15 mouse cellular contexts compared by ENCODE assay signal in the genomic region with DNA sequence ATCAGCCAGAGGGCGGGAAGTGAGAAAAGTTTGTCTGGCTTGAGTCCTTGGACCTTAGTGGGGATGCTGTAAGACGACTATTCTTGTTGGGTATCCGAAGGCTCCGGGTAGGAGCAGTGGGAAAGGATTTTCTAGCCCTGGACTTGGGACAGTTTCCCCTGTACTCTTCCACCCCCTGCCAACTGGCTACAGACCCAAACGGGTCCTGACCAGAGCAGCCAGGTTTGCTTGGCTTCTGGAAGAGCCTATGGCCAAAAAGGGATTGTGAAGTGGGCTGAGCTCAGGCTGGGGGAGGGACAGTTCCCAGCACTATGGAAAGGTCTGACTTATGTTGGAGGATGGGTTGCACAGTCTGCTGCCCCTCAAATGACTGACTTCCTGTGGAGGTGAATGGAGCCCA. TPM values are rescaled to one million over a fixed set of nuclear protein-coding genes. Genes with fewer than 3 reads are reported as not detected.
DNase-seq lines count a peak whose midpoint lies in the region; ATAC-seq and TF ChIP-seq lines count a peak whose summit lies in the region.
"Had no signal": no experiment of that assay in that cellular context is flagged by ENCODE, and none has a peak within 500 bp of the region (broad histone marks: within the 10 kb centered on the region; RNA-seq: fewer than 3 reads in every experiment).

No protein-coding gene starts in this region.

- H3K9ac ChIP-seq in hindbrain, postnatal 0 days (replicated peaks; ENCODE audit: low read length), result no peak overlapping the region
- H3K9ac ChIP-seq in hindbrain, embryonic 12.5 days, result no peak overlapping the region
- H3K9ac ChIP-seq in heart, adult 2 months (ENCODE audit: low read depth, low read length), result no peak overlapping the region
- H3K9ac ChIP-seq: midbrain, embryonic 15.5 days had no signal

- intact Hi-C loops in heart, adult 2 months (cut with DNase I), result loop anchor here (10.0 kb wide), 1 partner anchor 175 kb away; no protein-coding TSS in a partner anchor
- intact Hi-C loops in heart, postnatal 10 days (cut with DNase I), result no loop called here
- intact Hi-C loops in left cerebral cortex, postnatal 14 days (cut with DNase I), result no loop called here

- TF ChIP-seq POLR2A in heart, adult 2 months (IDR thresholded peaks at IDR 0.05; ENCODE audit: insufficient read depth, low read depth, low read length), result peak; percentile 5; the same call in 1 of the 2 replicates

- ATAC-seq in hindbrain, postnatal 0 days, result peak; percentile 73; the same call in 1 of the 2 replicates
- ATAC-seq in hindbrain, embryonic 12.5 days (ENCODE audit: low FRiP score), result no peak
- ATAC-seq: midbrain, embryonic 15.5 days had no signal

- H3K4me3 ChIP-seq in hindbrain, postnatal 0 days (ENCODE audit: low read length), result no peak overlapping the region
- H3K4me3 ChIP-seq in hindbrain, embryonic 12.5 days, result no peak overlapping the region
- H3K4me3 ChIP-seq in heart, adult 2 months, result peak overlapping the region; percentile 51
- H3K4me3 ChIP-seq: midbrain, embryonic 15.5 days had no signal

- 66% methylated on average over 5 of the region's 5 CpGs for WGBS in hindbrain, postnatal 0 days
- WGBS in hindbrain, embryonic 12.5 days, result 82% methylated on average over 5 of the region's 5 CpGs
- 26% methylated on average over 5 of the region's 5 CpGs for WGBS in heart, adult 2 months

- no peak overlapping the region for H3K4me2 ChIP-seq in hindbrain, postnatal 0 days (ENCODE audit: low read depth, low read length)
- no peak overlapping the region for H3K4me2 ChIP-seq in hindbrain, embryonic 12.5 days (replicated peaks)
- H3K4me2 ChIP-seq: midbrain, embryonic 15.5 days had no signal

- peak overlapping the region; percentile 20; the same call in 1 of the 2 replicates for H3K27ac ChIP-seq in hindbrain, postnatal 0 days
- no peak overlapping the region for H3K27ac ChIP-seq in hindbrain, embryonic 12.5 days
- peak overlapping the region; percentile 95 for H3K27ac ChIP-seq in heart, adult 2 months
- H3K27ac ChIP-seq: macrophage; midbrain, embryonic 15.5 days had no signal

- H3K27me3 ChIP-seq in hindbrain, postnatal 0 days (ENCODE audit: insufficient read depth, low read length), result no peaks in the 10 kb centered on the region
- peaks cover 5% of the 10 kb centered on the region; the same call in 1 of the 2 replicates for H3K27me3 ChIP-seq in hindbrain, embryonic 12.5 days
- H3K27me3 ChIP-seq in heart, adult 2 months (ENCODE audit: control insufficient read depth, insufficient read depth, low read length), result no peaks in the 10 kb centered on the region
- H3K27me3 ChIP-seq: midbrain, embryonic 15.5 days had no signal

- 0 out of 2 replicates have a peak, but pooled peaks have one; percentile 21 for TF ChIP-seq EP300 in heart, adult 2 months (IDR thresholded peaks at IDR 0.05; ENCODE audit: insufficient read depth, low read depth, low read length)

- DNase-seq in cerebellum, postnatal 10 days, result peak; percentile 52 to 65
- DNase-seq in cerebellum, adult 8-10 months, result no peak
- DNase-seq in hindbrain, postnatal 0 days (ENCODE audit: low spot score), result peak; percentile 15
- peak in 1 of 2 experiments; percentile 56 for DNase-seq in heart, adult 2 months
- DNase-seq in heart, postnatal 10 days, result peak; percentile 62 to 72
- no peak for DNase-seq in left cerebral cortex, postnatal 14 days (ENCODE audit: low spot score in 2 of 2)
- DNase-seq in spleen, adult 18-20 months, result no peak
- DNase-seq: kidney, postnatal 4 days; retina, postnatal 1 day had no signal

- no peaks in the 10 kb centered on the region for H3K9me3 ChIP-seq in hindbrain, postnatal 0 days (ENCODE audit: low read length)
- H3K9me3 ChIP-seq in hindbrain, embryonic 12.5 days (replicated peaks), result no peaks in the 10 kb centered on the region
- H3K9me3 ChIP-seq: midbrain, embryonic 15.5 days had no signal

- no peaks in the 10 kb centered on the region; the same call in 1 of the 2 replicates for H3K4me1 ChIP-seq in hindbrain, postnatal 0 days (ENCODE audit: insufficient read depth, low read length)
- peaks cover 6% of the 10 kb centered on the region for H3K4me1 ChIP-seq in hindbrain, embryonic 12.5 days
- peaks cover 7% of the 10 kb centered on the region for H3K4me1 ChIP-seq in heart, adult 2 months (ENCODE audit: control insufficient read depth, insufficient read depth, low read length)
- H3K4me1 ChIP-seq: midbrain, embryonic 15.5 days had no signal

- no peaks in the 10 kb centered on the region for H3K36me3 ChIP-seq in hindbrain, postnatal 0 days (ENCODE audit: insufficient read depth, low read length)
- no peaks in the 10 kb centered on the region for H3K36me3 ChIP-seq in hindbrain, embryonic 12.5 days
- H3K36me3 ChIP-seq in heart, adult 2 months (ENCODE audit: control insufficient read depth, insufficient read depth, low read length), result no peaks in the 10 kb centered on the region
- H3K36me3 ChIP-seq: midbrain, embryonic 15.5 days had no signal

- TF ChIP-seq CTCF in hindbrain, postnatal 0 days (IDR thresholded peaks at IDR 0.05; ENCODE audit: low read depth), result no peak
- no peak for TF ChIP-seq CTCF in heart, adult 2 months (IDR thresholded peaks at IDR 0.05)

- H3K79me2 ChIP-seq in heart, adult 2 months (replicated peaks; ENCODE audit: control insufficient read depth, insufficient read depth, low read length), result 0 out of 2 replicates have a peak, but pooled peaks cover 1% of the 10 kb centered on the region

RNA-seq across cellular contexts. Expression of gene Alpk3, which starts 2.0 kb away (rescaled TPM):
- total RNA-seq in hindbrain, postnatal 0 days (2014; rRNA removed), result 0.04 and 0.16 TPM in 2 replicates
- 0.13 and 0.16 TPM in 2 replicates for polyA plus RNA-seq in hindbrain, postnatal 0 days (2015; fragmentation: Nextera tagmentation; extraction: Ambion mirVana)
- polyA plus RNA-seq in hindbrain, embryonic 12.5 days (2016; fragmentation: Nextera tagmentation; extraction: Ambion mirVana), result 0.15 and 0.61 TPM in 2 replicates
- 100 to 1,000 TPM; 117 to 137 TPM for total RNA-seq in heart, adult 2 months (2021)
- 32.3 and 32.4 TPM in 2 replicates for polyA plus RNA-seq in heart, adult 2 months (2012; rRNA removed)
- 10 to 100 TPM; 85.0 to 90.5 TPM for total RNA-seq in heart, postnatal 10 days (2021)
- under 1 TPM; 0.20 to 0.49 TPM for total RNA-seq in left cerebral cortex, postnatal 14 days (2021)
- polyA plus RNA-seq: liver, adult 2 months had no signal

RNA-seq across cellular contexts. Expression of gene Slc28a1, which starts 55.2 kb away (rescaled TPM):
- total RNA-seq in hindbrain, postnatal 0 days (2014; rRNA removed), result 0.29 and 0.47 TPM in 2 replicates
- polyA plus RNA-seq in hindbrain, postnatal 0 days (2015; fragmentation: Nextera tagmentation; extraction: Ambion mirVana), result 0.08 and 0.10 TPM in 2 replicates
- polyA plus RNA-seq in hindbrain, embryonic 12.5 days (2016; fragmentation: Nextera tagmentation; extraction: Ambion mirVana), result not detected in 2 replicates
- total RNA-seq in heart, adult 2 months (2021), result under 1 TPM; 0.18 to 0.20 TPM
- 0.08 and 0.20 TPM in 2 replicates for polyA plus RNA-seq in heart, adult 2 months (2012; rRNA removed)
- under 1 TPM; 0.20 to 0.53 TPM for total RNA-seq in heart, postnatal 10 days (2021)
- under 1 TPM in 1 of 2 experiments, not detected in 1; 0.11 TPM for total RNA-seq in left cerebral cortex, postnatal 14 days (2021)
- total RNA-seq: common myeloid progenitor, adult 5-6 weeks had no signal
- polyA plus RNA-seq: macrophage; midbrain, embryonic 15.5 days; neural tube, embryonic 14.5 days had no signal

Comparison
In these comparisons a context has a peak if more than half of its experiments do, and no peak if none do; other contexts are left out.
1. DNase-seq: peak in cerebellum, postnatal 10 days (2 of 2), hindbrain, postnatal 0 days (single experiment) and heart, postnatal 10 days (2 of 2); none in cerebellum, adult 8-10 months (single experiment), left cerebral cortex, postnatal 14 days (0 of 2) and spleen, adult 18-20 months (0 of 2).
2. RNA of gene Alpk3, which starts 2.0 kb away (total RNA-seq): 117 to 137 TPM in heart, adult 2 months and 85.0 to 90.5 TPM in heart, postnatal 10 days; 0.20 to 0.49 TPM in left cerebral cortex, postnatal 14 days and 0.04 to 0.16 TPM in hindbrain, postnatal 0 days; every median in the first group is over 10 times any median in the second.